Mouse (Mus musculus) spleen, postnatal 14 days (tissue): Measurements from ENCODE around the gene Vma21-ps.
"Not testable (repeated sequence)": the region's sequence is repeated elsewhere in the genome, so short reads cannot be mapped to it uniquely, and the experiment has no call there.

Experiments used
- DNase-seq, 2 experiments: peaks; one replicate each; pipeline ENCODE4 v3.0.0; 2021 to 2022; ENCODE audit warnings: low spot score in 2 of 2

Gene Vma21-ps

GRCm38 (mm10) chr4:52497144-52497543, at the start of gene Vma21-ps:
Vma21-ps (minus strand) TSS chr4:52497244.
- not testable (repeated sequence) for DNase-seq

- no peak for DNase-seq
Observed at GRCm38 (mm10) chr4:52543001-52543400, 46.0 kb upstream of the Vma21-ps start.

GRCm38 (mm10) chr4:52530636-52531035, 33.6 kb upstream of the Vma21-ps start:
- no peak for DNase-seq

GRCm38 (mm10) chr4:52526464-52526863, 29.4 kb upstream of the Vma21-ps start:
- no peak for DNase-seq

GRCm38 (mm10) chr4:52519301-52519700, 22.3 kb upstream of the Vma21-ps start:
- no peak for DNase-seq

GRCm38 (mm10) chr4:52517580-52517979, 20.5 kb upstream of the Vma21-ps start:
- DNase-seq, result no peak

GRCm38 (mm10) chr4:52487486-52487885, 9.6 kb downstream of the Vma21-ps start:
- no peak for DNase-seq

- DNase-seq, result no peak
Observed at GRCm38 (mm10) chr4:52473431-52473830, 23.6 kb downstream of the Vma21-ps start.

GRCm38 (mm10) chr4:52461321-52461720, 35.7 kb downstream of the Vma21-ps start:
- DNase-seq, result no peak

GRCm38 (mm10) chr4:52459726-52460125, 37.3 kb downstream of the Vma21-ps start:
- peak in 1 of 2 experiments; percentile 6 for DNase-seq
